Mouse (Mus musculus): ENCODE measurements at regions not wholly inside any gene's neighbourhood (a gene's known extent, or its start where the extent isn't known, plus 50 kb on each side); places are given as distances from the start of the nearest gene placed in this dataset.

DNA sequence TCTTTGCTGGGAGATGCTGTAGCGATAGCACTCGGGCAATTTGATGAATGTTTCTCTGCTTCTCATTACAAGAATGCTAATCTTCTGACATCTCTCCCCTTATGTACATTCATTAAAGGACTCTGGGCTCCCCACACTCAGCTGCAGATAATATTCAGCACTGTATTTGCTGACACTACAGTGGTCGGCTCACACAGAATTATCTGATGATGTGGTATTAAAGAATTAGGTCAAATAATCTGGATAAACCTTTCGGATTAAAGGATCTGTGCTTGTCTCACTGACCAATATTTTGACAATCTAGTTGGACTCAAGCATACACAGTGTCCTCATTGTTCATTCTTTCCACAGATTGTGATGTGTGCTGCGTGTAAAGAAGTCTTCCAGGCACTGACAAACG lies 308.8 kb upstream of the Castor2 start:
- H3K36me3 ChIP-seq (replicated peaks; ENCODE audit: control insufficient read depth, insufficient read depth, low read depth, low read length): no peaks in the 10 kb centered on the region
- no peaks in the 10 kb centered on the region for H3K4me1 ChIP-seq (ENCODE audit: control insufficient read depth, insufficient read depth, low read length)
- no peak for ATAC-seq (replicated peaks; ENCODE audit: insufficient number of reproducible peaks, low FRiP score, low TSS enrichment, low read depth)
- H3K27me3 ChIP-seq (ENCODE audit: control insufficient read depth, insufficient read depth, low read length): no peaks in the 10 kb centered on the region
- H3K4me2 ChIP-seq (ENCODE audit: low read depth, low read length): no peak overlapping the region
- no peak overlapping the region for H3K4me3 ChIP-seq (ENCODE audit: low read depth, low read length)
- no peak for DNase-seq (ENCODE audit: low spot score)
- WGBS: 68% methylated on average over 6 of the region's 6 CpGs
- H3K9ac ChIP-seq (replicated peaks; ENCODE audit: low read length): no peak overlapping the region
- H3K27ac ChIP-seq (replicated peaks; ENCODE audit: low read depth, low read length): no peak overlapping the region
- no peaks in the 10 kb centered on the region for H3K9me3 ChIP-seq (replicated peaks; ENCODE audit: control insufficient read depth, low read length)

DNA sequence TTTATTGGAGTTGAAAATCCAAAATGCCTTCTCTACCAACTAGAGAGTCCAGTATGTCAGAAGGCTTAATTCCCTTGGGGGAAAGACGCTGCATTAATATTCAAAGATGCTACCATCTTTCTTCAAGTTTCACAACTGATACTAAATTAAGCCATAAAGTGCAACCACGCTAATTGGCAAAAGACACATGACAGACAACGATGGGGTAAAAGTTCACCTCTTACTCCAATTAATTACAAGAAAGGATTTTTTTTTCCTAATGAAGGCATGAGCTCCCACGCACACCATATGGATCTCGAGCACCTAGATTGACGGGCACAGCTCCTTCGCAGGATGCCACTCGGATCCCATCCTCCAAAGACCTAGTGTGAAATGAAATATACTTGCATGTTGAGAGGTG lies 311.5 kb upstream of the Castor2 start:
- Histone ChIP-seq H3K4me1 (ENCODE audit: control insufficient read depth, insufficient read depth, low read length) (no peaks in the 10 kb centered on the region), H3K36me3 (replicated peaks; ENCODE audit: control insufficient read depth, insufficient read depth, low read depth, low read length) (no peaks in the 10 kb centered on the region), H3K4me2 (ENCODE audit: low read depth, low read length) (no peak overlapping the region), H3K4me3 (ENCODE audit: low read depth, low read length) (no peak overlapping the region), H3K27me3 (ENCODE audit: control insufficient read depth, insufficient read depth, low read length) (no peaks in the 10 kb centered on the region), H3K9me3 (replicated peaks; ENCODE audit: control insufficient read depth, low read length) (no peaks in the 10 kb centered on the region), H3K27ac (replicated peaks; ENCODE audit: low read depth, low read length) (no peak overlapping the region), H3K9ac (replicated peaks; ENCODE audit: low read length) (no peak overlapping the region)
- WGBS: 91% methylated on average over 8 of the region's 8 CpGs
- DNase-seq (ENCODE audit: low spot score) (no peak), ATAC-seq (replicated peaks; ENCODE audit: insufficient number of reproducible peaks, low FRiP score, low TSS enrichment, low read depth) (no peak)

DNA sequence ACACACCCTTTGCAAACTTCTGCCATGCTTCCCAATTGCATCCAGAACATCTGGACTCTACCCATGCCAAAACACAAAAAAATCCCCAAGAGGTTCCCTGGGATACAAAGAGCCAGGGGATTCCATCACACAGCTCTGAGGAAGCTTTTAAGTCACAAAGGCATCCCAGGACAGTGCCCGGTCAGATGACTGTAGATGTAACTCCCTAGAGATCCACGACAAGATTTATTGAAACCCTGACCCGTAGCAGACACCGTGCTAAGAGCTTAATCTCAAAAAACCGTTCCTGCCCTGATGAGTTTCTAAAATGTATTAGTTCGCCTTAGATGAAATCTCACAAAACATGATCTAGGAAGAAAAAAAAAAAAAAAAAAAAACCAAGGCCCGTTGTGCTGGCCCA lies 312.0 kb upstream of the Castor2 start:
- 81% methylated on average over 7 of the region's 7 CpGs for WGBS
- Histone ChIP-seq H3K36me3 (replicated peaks; ENCODE audit: control insufficient read depth, insufficient read depth, low read depth, low read length) (no peaks in the 10 kb centered on the region), H3K9me3 (replicated peaks; ENCODE audit: control insufficient read depth, low read length) (no peaks in the 10 kb centered on the region), H3K9ac (replicated peaks; ENCODE audit: low read length) (no peak overlapping the region), H3K4me1 (ENCODE audit: control insufficient read depth, insufficient read depth, low read length) (no peaks in the 10 kb centered on the region), H3K4me2 (ENCODE audit: low read depth, low read length) (no peak overlapping the region), H3K27me3 (ENCODE audit: control insufficient read depth, insufficient read depth, low read length) (no peaks in the 10 kb centered on the region), H3K4me3 (ENCODE audit: low read depth, low read length) (no peak overlapping the region), H3K27ac (replicated peaks; ENCODE audit: low read depth, low read length) (no peak overlapping the region)
- ATAC-seq (replicated peaks; ENCODE audit: insufficient number of reproducible peaks, low FRiP score, low TSS enrichment, low read depth) (no peak), DNase-seq (ENCODE audit: low spot score) (no peak)

DNA sequence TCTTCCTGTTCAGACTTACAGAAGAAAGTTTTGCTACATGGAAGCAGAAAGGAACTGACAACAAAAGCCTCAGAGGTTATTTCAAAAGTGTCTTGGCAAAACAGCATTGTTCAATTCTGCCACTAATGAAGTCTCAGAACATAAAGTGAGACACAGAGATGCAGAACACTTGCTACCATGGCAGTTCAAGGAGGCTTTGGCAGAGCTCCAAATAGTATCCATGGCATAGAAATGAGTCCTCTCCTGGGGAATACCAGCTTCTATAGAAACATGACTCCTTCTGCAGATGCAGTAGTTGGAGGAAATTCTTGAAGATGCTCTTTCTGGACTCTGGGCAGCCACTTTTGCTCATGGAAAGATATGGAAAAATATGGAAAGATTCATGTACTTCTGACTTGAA lies 322.9 kb upstream of the Castor2 start:
- no peaks in the 10 kb centered on the region for H3K4me1 ChIP-seq (ENCODE audit: control insufficient read depth, insufficient read depth, low read length)
- no peak overlapping the region for H3K9ac ChIP-seq (replicated peaks; ENCODE audit: low read length)
- no peak overlapping the region for H3K27ac ChIP-seq (replicated peaks; ENCODE audit: low read depth, low read length)
- no peaks in the 10 kb centered on the region for H3K9me3 ChIP-seq (replicated peaks; ENCODE audit: control insufficient read depth, low read length)
- no peaks in the 10 kb centered on the region for H3K36me3 ChIP-seq (replicated peaks; ENCODE audit: control insufficient read depth, insufficient read depth, low read depth, low read length)
- H3K4me3 ChIP-seq (ENCODE audit: low read depth, low read length): no peak overlapping the region
- DNase-seq (ENCODE audit: low spot score): no peak
- ATAC-seq (replicated peaks; ENCODE audit: insufficient number of reproducible peaks, low FRiP score, low TSS enrichment, low read depth): no peak
- H3K27me3 ChIP-seq (ENCODE audit: control insufficient read depth, insufficient read depth, low read length): no peaks in the 10 kb centered on the region
- H3K4me2 ChIP-seq (ENCODE audit: low read depth, low read length): no peak overlapping the region

DNA sequence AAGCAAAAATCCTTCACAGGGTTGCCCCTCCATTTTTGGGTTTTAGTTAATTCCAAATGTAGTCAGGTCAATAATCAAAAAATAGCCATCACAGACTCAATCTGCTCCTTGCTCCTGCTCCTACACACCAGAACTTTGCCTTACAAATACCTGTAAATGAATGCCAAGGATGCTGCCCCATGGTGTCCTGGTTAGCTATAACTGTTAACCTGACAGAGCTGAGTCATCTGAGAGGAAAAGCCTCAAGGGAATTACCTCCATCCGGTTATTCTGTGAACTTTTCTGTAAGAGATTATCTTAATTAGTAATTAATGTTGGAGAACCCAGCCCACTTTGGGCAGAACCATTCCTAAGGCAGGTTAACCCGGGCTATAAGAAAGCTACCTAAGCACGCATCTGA lies 325.4 kb upstream of the Castor2 start:
- no peak overlapping the region for H3K27ac ChIP-seq (replicated peaks; ENCODE audit: low read depth, low read length)
- no peak overlapping the region for H3K4me2 ChIP-seq (ENCODE audit: low read depth, low read length)
- ATAC-seq (replicated peaks; ENCODE audit: insufficient number of reproducible peaks, low FRiP score, low TSS enrichment, low read depth) (no peak), DNase-seq (ENCODE audit: low spot score) (no peak)
- H3K27me3 ChIP-seq (ENCODE audit: control insufficient read depth, insufficient read depth, low read length): no peaks in the 10 kb centered on the region
- no peak overlapping the region for H3K4me3 ChIP-seq (ENCODE audit: low read depth, low read length)
- H3K36me3 ChIP-seq (replicated peaks; ENCODE audit: control insufficient read depth, insufficient read depth, low read depth, low read length): no peaks in the 10 kb centered on the region
- no peaks in the 10 kb centered on the region for H3K4me1 ChIP-seq (ENCODE audit: control insufficient read depth, insufficient read depth, low read length)
- no peaks in the 10 kb centered on the region for H3K9me3 ChIP-seq (replicated peaks; ENCODE audit: control insufficient read depth, low read length)
- 72% methylated on average over 3 of the region's 3 CpGs for WGBS
- no peak overlapping the region for H3K9ac ChIP-seq (replicated peaks; ENCODE audit: low read length)

DNA sequence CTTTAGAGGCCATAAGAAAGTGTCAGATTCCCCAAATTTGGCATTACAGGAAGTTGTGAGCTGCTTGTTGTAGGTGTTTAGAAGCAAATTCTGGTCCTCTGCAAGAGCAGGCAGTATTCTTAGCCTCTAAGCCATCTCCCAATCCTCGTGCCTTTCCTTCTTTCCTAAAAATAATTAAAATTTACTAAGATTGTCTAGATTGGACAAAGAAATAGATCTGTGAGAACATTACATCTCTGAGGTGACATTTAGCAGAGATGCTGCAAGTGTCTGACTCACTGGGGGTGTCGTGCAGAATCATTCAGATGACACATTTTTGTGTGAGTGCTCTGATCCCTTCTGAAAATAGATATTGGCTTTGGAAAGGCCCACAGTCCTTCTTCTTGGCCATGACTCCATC lies 330.7 kb upstream of the Castor2 start:
- no peak for DNase-seq (ENCODE audit: low spot score)

DNA sequence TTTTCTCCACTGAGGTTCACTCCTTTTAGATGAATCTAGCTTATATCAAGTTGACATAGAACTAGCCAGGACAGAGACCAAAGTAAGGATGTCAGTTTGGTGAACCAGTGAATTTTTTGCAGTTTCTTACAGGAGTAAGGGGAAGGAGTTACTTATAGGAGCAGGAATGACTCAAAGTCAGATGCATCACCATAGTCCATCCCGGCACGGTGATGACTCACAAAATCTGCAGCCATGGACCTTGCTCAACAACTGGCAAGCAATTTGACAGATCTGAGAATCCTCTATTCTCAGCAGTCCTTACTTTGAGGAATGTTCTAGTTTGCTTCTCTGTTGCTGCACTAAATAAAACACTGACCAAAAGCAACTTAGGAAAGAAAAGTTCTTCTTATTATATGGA lies 341.7 kb upstream of the Castor2 start:
- Histone ChIP-seq H3K27ac (replicated peaks; ENCODE audit: low read depth, low read length) (no peak overlapping the region), H3K4me3 (ENCODE audit: low read depth, low read length) (no peak overlapping the region), H3K4me2 (ENCODE audit: low read depth, low read length) (no peak overlapping the region), H3K9ac (replicated peaks; ENCODE audit: low read length) (no peak overlapping the region), H3K36me3 (replicated peaks; ENCODE audit: control insufficient read depth, insufficient read depth, low read depth, low read length) (no peaks in the 10 kb centered on the region), H3K9me3 (replicated peaks; ENCODE audit: control insufficient read depth, low read length) (no peaks in the 10 kb centered on the region), H3K4me1 (ENCODE audit: control insufficient read depth, insufficient read depth, low read length) (no peaks in the 10 kb centered on the region; the same call in 1 of the 2 replicates), H3K27me3 (ENCODE audit: control insufficient read depth, insufficient read depth, low read length) (no peaks in the 10 kb centered on the region)
- WGBS: 91% methylated on average over 2 of the region's 2 CpGs
- ATAC-seq (replicated peaks; ENCODE audit: insufficient number of reproducible peaks, low FRiP score, low TSS enrichment, low read depth): no peak
- DNase-seq (ENCODE audit: low spot score): no peak

More for the DNA sequence above, 330.7 kb upstream of the Castor2 start:
- Histone ChIP-seq H3K27me3 (ENCODE audit: control insufficient read depth, insufficient read depth, low read length) (no peaks in the 10 kb centered on the region), H3K36me3 (replicated peaks; ENCODE audit: control insufficient read depth, insufficient read depth, low read depth, low read length) (no peaks in the 10 kb centered on the region), H3K9ac (replicated peaks; ENCODE audit: low read length) (no peak overlapping the region), H3K4me1 (ENCODE audit: control insufficient read depth, insufficient read depth, low read length) (no peaks in the 10 kb centered on the region), H3K4me2 (ENCODE audit: low read depth, low read length) (no peak overlapping the region), H3K4me3 (ENCODE audit: low read depth, low read length) (no peak overlapping the region), H3K27ac (replicated peaks; ENCODE audit: low read depth, low read length) (no peak overlapping the region), H3K9me3 (replicated peaks; ENCODE audit: control insufficient read depth, low read length) (no peaks in the 10 kb centered on the region)
- no peak for ATAC-seq (replicated peaks; ENCODE audit: insufficient number of reproducible peaks, low FRiP score, low TSS enrichment, low read depth)
- 79% methylated on average over 2 of the region's 2 CpGs for WGBS

DNA sequence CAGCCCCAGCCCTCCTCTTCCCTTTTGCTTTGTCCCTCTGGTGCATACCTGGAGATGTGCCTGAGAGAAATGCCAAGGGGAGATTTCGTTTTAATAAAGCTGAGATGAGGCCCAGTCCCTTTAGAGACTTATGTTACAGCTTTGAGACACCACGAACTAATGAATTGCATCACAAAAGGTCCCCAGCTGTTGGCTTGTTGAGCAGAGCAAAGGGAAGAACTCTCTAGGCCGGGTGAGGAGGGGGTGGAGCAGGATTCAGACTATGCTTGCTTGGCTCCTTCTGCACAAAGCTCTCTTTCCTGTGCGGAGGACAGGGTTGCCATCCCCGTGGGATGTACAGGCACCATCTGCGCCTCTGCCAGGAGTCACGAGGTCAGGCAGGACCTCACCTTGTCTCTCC lies 345.3 kb upstream of the Castor2 start:
- H3K27me3 ChIP-seq (ENCODE audit: control insufficient read depth, insufficient read depth, low read length): no peaks in the 10 kb centered on the region
- no peaks in the 10 kb centered on the region; the same call in 1 of the 2 replicates for H3K4me1 ChIP-seq (ENCODE audit: control insufficient read depth, insufficient read depth, low read length)
- H3K9me3 ChIP-seq (replicated peaks; ENCODE audit: control insufficient read depth, low read length): no peaks in the 10 kb centered on the region
- no peak overlapping the region for H3K4me2 ChIP-seq (ENCODE audit: low read depth, low read length)
- H3K4me3 ChIP-seq (ENCODE audit: low read depth, low read length): no peak overlapping the region
- WGBS: 21% methylated on average over 7 of the region's 7 CpGs
- DNase-seq (ENCODE audit: low spot score): no peak
- ATAC-seq (replicated peaks; ENCODE audit: insufficient number of reproducible peaks, low FRiP score, low TSS enrichment, low read depth): no peak
- H3K9ac ChIP-seq (replicated peaks; ENCODE audit: low read length): no peak overlapping the region
- no peaks in the 10 kb centered on the region for H3K36me3 ChIP-seq (replicated peaks; ENCODE audit: control insufficient read depth, insufficient read depth, low read depth, low read length)
- no peak overlapping the region for H3K27ac ChIP-seq (replicated peaks; ENCODE audit: low read depth, low read length)
